Mouse (Mus musculus): ENCODE results near the gene Tmem240.

Gene Tmem240

GRCm38 (mm10) chr4:155734350-155734941 lies at the start of gene Tmem240:
Tmem240 (plus strand) TSS chr4:155734800.
- ChIA-PET POLR2A (interaction anchor here in 3 of 4 experiments (0.6 to 1.4 kb wide), 5 partner anchors 17 to 700 kb away, joined by 3 to 4 read pairs (median 3); partner anchors contain the start of gene Ssu72 (in 1 of the 3)), CTCF (no interaction called here)

GRCm38 (mm10) chr4:155687764-155688163 lies 46.8 kb upstream of the Tmem240 start:
- CTCF ChIA-PET: interaction anchor here in 1 of 4 experiments (1.7 kb wide), 1 partner anchor 17 kb away, joined by 7 read pairs; no protein-coding TSS in a partner anchor
- POLR2A ChIA-PET: interaction anchor here in 3 of 4 experiments (1.4 to 2.9 kb wide), 5 partner anchors 9 to 18 kb away, joined by 5 to 34 read pairs (median 19); partner anchors contain the start of gene Mib2 (in 2 of the 3)

DNA sequence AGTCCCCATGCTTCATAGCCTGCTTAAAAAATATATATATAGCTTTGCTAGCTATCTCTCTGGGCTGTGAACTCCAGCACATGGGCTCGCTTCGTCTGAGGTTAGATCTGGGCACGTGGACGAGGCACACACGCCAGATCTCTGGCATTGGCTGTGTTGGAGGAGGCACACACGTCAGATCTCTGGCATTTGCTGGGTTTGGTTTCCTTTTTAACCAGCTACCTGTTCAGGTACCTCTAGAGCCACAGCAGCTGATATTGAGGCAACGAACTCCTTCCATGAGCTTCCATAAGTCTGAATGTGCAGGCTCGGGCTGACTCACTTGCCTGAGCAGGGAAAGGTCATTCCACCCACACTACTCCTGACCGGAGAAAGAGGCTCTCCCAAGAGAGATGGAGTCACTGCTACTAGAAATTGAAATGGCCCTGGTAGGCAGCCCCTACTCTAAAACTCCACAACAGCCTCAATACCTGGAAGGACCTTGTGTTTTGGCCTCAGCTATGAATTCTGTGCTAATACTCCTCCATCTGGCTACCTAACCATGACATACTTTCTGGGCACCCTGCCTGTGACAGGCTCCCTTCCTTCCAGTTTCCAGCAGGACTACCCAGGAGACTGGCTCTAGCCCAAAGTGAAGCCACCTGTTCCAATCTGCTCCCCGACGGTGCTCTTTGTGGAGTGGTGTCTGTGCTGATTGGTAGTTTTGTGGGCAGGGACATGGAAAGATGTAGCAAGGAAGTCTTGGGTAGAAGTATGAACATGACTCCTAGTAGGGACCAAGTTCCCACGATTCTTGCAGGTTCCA lies 43.8 kb upstream of the Tmem240 start:
- ChIA-PET CTCF (no interaction called here), POLR2A (interaction anchor here (0.6 to 4.5 kb wide), 10 partner anchors 11 to 1026 kb away, joined by 3 to 43 read pairs (median 4); partner anchors contain the start of genes Mib2 (in 2 of the 4) and Ssu72 (in 1 of the 4))

DNA sequence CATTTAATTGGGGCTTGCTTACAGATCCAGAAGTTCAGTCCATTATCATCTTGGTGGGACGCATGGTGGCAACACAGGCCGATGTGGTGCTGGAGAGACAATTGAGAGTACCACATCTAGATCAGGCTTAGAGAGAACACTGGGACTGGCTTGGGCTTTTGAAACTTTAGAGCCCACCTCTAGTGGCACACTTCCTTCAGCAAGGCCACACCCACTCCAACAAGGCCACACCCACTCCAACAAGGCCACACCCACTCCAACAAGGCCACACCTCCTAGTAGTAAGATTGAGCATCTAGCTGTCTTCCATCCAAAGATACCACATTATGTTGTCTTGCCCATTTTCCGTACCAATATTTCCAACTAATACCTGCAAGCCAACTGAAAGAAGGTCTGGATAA lies 42.2 kb upstream of the Tmem240 start:
- CTCF ChIA-PET: interaction anchor here in 1 of 4 experiments (0.8 kb wide), 1 partner anchor 29 kb away, joined by 3 read pairs; no protein-coding TSS in a partner anchor
- POLR2A ChIA-PET: interaction anchor here in 2 of 4 experiments (0.7 to 4.5 kb wide), 8 partner anchors 9 to 39 kb away, joined by 3 to 43 read pairs (median 4); partner anchors contain the start of genes Mib2 (in 2 of the 2) and Ssu72 (in 1 of the 2)

DNA sequence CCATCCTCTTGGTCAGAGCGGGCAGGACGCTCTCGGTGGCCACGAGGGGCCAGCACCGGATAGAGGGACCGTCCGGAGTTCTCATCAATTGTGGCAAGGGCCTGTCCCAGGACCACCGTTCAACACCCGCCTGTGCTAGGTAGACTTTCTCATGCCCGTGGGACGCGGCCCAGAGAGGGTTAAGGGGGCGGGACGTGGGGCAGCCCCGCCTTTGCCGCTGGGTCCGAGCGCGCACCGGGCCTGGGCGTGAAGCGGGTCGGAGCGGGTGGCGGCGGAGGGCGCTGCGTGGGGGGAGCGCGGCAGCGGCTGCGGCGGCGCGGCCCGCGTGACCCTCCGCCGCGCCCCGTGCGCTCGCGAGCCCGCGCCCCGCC lies 40.5 kb upstream of the Tmem240 start, which contains the start of gene Fndc10:
Fndc10 (plus strand) TSS at position 232 of the 371 bp plus-strand sequence.
- POLR2A ChIA-PET: interaction anchor here in 3 of 4 experiments (1.0 to 5.6 kb wide), 6 partner anchors 11 to 41 kb away, joined by 4 to 59 read pairs (median 39); partner anchors contain the start of genes Mib2 (in 3 of the 3), Mmp23 (in 1 of the 3) and Ssu72 (in 1 of the 3)

DNA sequence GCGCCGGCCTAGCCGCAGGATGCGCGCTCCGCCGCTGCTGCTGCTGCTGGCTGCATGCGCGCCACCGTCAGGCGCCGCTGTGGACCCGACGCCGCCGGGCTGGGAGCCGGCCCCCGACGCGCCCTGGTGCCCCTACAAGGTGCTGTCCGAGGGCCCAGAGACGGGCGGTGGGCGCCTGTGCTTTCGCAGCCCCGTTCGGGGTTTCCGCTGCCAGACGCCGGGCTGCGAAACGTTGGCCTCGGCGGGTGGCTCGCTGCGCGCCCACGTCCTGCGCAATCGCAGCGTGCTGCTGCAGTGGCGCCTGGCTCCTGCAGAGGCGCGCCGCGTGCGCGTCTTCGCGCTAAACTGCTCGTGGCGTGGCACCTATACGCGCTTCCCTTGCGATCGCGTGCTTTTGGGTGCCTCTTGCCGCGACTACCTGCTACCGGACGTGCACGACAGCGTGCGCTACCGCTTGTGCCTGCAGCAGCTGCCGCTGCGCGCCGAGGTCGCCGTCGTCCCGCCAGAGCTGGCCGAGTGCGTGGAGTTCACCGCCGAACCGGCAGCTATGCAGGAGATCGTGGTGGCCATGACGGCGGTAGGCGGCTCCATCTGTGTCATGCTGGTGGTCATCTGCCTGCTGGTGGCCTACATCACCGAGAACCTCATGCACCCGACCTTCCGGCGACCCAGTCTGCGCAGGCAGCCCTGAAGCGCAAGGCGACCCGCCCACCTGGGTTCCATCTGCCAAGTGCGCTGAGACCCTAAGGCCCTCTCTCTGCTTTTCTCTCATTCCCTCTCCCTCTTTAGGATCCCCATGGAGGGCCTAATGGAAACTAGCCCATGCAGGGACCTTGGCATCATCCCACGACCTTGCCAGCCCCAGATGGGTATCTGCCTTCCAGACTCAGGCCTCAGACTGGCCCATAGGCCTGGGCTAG lies 39.9 kb upstream of the Tmem240 start:
- ChIA-PET CTCF (interaction anchor here in 1 of 4 experiments (0.7 kb wide), 1 partner anchor 25 kb away, joined by 4 read pairs; the partner anchor contains the start of gene Mib2), POLR2A (interaction anchor here (0.6 to 9.6 kb wide), 18 partner anchors 10 to 63 kb away, joined by 3 to 121 read pairs (median 11); partner anchors contain the start of genes Mib2 (in 3 of the 4), Ssu72 (in 3 of the 4) and Mmp23 (in 2 of the 4))

More for the DNA sequence above, 40.5 kb upstream of the Tmem240 start, which contains the start of gene Fndc10:
- CTCF ChIA-PET: no interaction called here

DNA sequence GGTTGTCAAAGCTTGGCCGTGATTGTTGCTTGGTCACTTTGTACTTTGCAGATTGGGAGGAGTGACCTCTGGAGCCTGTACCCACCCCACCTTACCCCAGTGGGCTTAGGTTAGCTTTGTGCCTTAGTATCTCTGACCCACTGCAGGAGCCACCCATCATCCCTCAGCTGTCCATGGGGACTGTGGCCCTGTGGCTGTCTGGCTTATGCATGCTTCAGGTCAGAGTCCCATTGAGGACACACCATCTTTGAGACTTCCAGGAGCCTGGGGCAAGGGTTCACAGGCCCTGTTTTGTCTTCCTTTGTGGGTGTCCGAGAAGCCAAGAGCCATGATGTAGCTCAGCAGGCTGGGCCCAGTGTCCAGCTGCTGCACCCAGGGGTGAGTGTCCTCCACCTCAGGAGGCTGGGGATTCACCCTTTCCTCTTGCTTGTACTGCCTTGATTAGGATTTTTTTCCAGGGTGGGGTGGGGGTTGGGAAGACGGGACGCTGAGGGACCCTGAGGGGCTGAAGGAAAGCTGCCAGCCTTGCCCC lies 39.0 kb upstream of the Tmem240 start:
- ChIA-PET POLR2A (interaction anchor here (0.6 to 9.6 kb wide), 27 partner anchors 8 to 283 kb away, joined by 3 to 121 read pairs (median 10); partner anchors contain the start of genes Mib2 (in 4 of the 4), Ssu72 (in 3 of the 4) and Mmp23 (in 2 of the 4)), CTCF (interaction anchor here in 1 of 4 experiments (0.7 kb wide), 1 partner anchor 26 kb away, joined by 4 read pairs; the partner anchor contains the start of gene Mib2)

DNA sequence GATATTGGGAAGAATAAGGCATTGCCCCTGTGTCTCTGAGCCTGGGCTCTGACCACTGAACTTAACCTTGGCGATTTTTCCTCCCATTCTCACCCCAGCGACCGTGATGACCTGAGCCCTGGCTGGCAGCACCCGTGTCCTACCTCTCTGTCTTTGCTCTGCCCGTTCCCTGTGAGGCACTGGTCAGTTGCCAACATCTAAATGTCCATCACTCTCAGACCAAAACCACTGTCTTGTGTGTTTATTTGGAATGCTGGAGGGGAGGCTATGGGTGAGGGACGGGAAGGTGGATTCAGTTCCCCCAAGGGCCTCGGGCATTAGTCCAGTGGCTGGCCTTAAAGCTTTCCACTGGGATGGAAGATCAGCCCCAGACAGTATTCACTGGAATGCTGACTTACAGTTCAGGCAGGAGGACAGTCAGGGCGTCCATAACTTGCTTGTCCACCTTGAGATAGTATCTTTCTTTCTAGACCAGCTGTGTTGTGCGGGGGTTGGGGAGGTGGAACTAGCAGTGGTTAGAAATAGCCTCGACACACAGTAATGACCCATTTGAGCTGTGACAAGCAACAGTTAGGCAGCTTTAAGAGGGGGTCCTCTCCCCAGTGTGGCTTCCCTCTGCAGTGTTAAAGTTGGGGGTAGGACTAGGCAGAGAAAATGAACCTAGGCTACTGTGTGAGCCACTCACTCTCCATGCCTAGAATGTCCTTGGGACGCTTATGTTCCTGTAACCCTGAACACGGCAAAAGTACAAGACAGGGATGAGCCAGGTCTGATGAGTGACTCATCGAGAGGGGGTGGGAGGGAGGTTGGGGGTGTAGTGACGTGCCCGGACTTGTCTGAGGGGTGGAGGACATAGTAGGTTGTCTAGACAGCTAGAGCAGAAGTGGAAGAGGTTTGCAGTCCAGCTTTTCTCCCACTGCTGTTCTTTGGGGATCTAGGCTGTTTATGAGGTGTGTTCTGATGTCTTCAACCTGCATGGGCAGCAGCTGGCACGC lies 38.0 kb upstream of the Tmem240 start:
- CTCF ChIA-PET: interaction anchor here (0.6 to 1.3 kb wide), 7 partner anchors 27 to 451 kb away, joined by 3 to 6 read pairs (median 4); partner anchors contain the start of gene Mib2 (in 1 of the 4)
- POLR2A ChIA-PET: interaction anchor here (0.6 to 9.6 kb wide), 66 partner anchors 8 to 473 kb away, joined by 3 to 121 read pairs (median 4); partner anchors contain the start of genes Mib2 (in 4 of the 4), Mmp23 (in 3 of the 4), Ssu72 (in 2 of the 4) and Gm10563 (in 1 of the 4)

- POLR2A ChIA-PET: interaction anchor here in 3 of 4 experiments (0.6 to 9.6 kb wide), 14 partner anchors 10 to 451 kb away, joined by 3 to 121 read pairs (median 4); partner anchors contain the start of genes Mib2 (in 2 of the 3), Faap20 (in 1 of the 3) and Mmp23 (in 1 of the 3)
- CTCF ChIA-PET: interaction anchor here in 3 of 4 experiments (0.6 to 1.6 kb wide), 8 partner anchors 10 to 274 kb away, joined by 3 to 6 read pairs (median 4); partner anchors contain the start of genes Gm10563 (in 2 of the 3), Mib2 (in 1 of the 3) and Mmp23 (in 1 of the 3)
Observed at GRCm38 (mm10) chr4:155700425-155700824, 34.2 kb upstream of the Tmem240 start.

GRCm38 (mm10) chr4:155703425-155703929 lies 31.1 kb upstream of the Tmem240 start:
- ChIA-PET CTCF (interaction anchor here in 2 of 4 experiments (1.0 to 1.2 kb wide), 3 partner anchors 11 to 51 kb away, joined by 3 read pairs; partner anchors contain the start of genes Mib2 (in 1 of the 2) and Mmp23 (in 1 of the 2)), POLR2A (interaction anchor here in 3 of 4 experiments (0.6 to 9.6 kb wide), 11 partner anchors 9 to 221 kb away, joined by 3 to 121 read pairs (median 11); partner anchors contain the start of genes Mib2 (in 3 of the 3) and Aurkaip1 (in 1 of the 3))

DNA sequence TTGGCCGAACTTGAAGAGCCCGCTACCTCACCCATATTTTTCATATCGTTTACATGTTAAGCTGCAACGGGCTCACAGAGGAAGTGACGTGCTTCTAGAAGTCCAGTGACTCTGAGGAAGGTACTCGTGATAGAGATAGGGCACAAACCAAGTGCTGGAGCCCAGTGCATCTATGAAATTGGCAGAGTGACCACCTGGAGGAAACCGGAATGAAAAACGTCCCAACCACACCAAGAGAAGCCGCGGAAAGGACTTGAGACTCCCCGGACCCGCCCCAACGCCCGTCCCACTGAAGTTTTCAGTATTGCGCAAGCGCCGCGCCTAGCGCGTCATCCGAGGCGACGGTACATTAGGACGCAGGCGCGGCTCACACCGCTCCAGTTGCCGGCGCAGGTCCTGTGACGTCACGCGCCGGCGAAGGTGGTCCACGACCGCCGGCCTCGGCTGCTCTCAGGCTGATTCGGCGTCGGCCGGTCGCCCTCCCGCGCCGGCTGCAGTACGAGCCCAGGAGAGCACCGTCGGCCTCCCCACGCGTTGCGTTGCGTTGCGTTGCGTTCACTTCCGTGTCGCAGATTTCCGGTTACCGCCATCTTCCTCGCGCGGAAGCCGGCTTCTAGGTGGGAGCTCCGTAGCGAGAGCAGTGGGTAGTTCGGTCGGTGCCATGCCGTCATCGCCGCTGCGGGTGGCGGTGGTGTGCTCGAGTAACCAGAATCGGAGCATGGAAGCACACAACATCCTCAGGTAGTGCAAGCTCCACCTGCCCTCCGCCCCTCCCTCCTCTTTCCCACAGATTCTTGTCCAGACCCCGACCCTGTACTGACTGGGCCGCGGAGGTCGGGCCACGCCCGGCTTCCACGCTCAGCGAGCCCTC lies 29.6 kb upstream of the Tmem240 start, which contains the start of gene Ssu72:
Ssu72 (plus strand) TSS at position 80 of the 871 bp plus-strand sequence.
- POLR2A ChIA-PET: interaction anchor here (0.7 to 3.6 kb wide), 43 partner anchors 8 to 350 kb away, joined by 3 to 28 read pairs (median 4); partner anchors contain the start of genes Mib2 (in 4 of the 4), Atad3a (in 2 of the 4), Mmp23 (in 2 of the 4) and Aurkaip1 (in 1 of the 4)
- CTCF ChIA-PET: interaction anchor here in 2 of 4 experiments (0.5 to 1.3 kb wide), 3 partner anchors 12 to 979 kb away, joined by 3 to 4 read pairs (median 4); partner anchors contain the start of gene Mib2 (in 1 of the 2)

GRCm38 (mm10) chr4:155705592-155705929 lies 29.0 kb upstream of the Tmem240 start:
- ChIA-PET POLR2A (interaction anchor here (0.7 to 3.6 kb wide), 38 partner anchors 7 to 232 kb away, joined by 3 to 28 read pairs (median 5); partner anchors contain the start of genes Mib2 (in 4 of the 4), Atad3a (in 2 of the 4), Mmp23 (in 2 of the 4) and Fndc10 (in 1 of the 4)), CTCF (interaction anchor here in 1 of 4 experiments (1.1 to 1.3 kb wide), 2 partner anchors 11 to 37 kb away, joined by 4 read pairs; partner anchors contain the start of gene Mib2)

GRCm38 (mm10) chr4:155708582-155708981 lies 26.0 kb upstream of the Tmem240 start:
- ChIA-PET CTCF (interaction anchor here in 3 of 4 experiments (0.6 to 0.9 kb wide), 4 partner anchors 10 to 147 kb away, joined by 3 to 13 read pairs (median 3); no protein-coding TSS in a partner anchor), POLR2A (interaction anchor here (0.5 to 3.4 kb wide), 13 partner anchors 8 to 199 kb away, joined by 3 to 14 read pairs (median 4); no protein-coding TSS in a partner anchor)
